ENCODE assay signal across 9 mouse cellular contexts in the genomic region with DNA sequence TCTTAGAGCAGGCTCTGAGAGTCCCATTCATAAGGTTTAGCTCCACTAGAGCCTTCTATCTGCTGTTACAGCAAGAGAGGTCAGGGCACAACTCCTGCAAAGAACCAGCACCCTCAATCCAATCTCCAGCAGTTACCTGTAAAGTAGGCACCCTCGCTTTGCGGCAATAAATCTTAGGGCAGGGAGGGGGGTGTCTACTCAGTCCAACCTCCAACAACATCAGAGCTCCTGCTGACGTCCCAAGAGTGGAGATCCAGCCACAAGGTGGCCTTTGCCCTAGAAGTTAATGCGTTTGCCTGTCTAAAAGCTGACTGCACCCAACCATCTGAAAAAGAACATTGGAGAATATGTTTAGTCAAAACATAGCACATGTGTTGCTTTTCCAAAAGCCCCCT. TPM values are rescaled to one million over a fixed set of nuclear protein-coding genes. Genes with fewer than 3 reads are reported as not detected.
DNase-seq lines count a peak whose midpoint lies in the region; ATAC-seq lines count a peak whose summit lies in the region.
"Had no signal": no experiment of that assay in that cellular context is flagged by ENCODE, and none has a peak within 500 bp of the region (broad histone marks: within the 10 kb centered on the region; RNA-seq: fewer than 3 reads in every experiment).

No protein-coding gene starts in this region.

- H3K9me3 ChIP-seq in embryonic facial prominence, embryonic 12.5 days = no peaks in the 10 kb centered on the region
- H3K9me3 ChIP-seq in embryonic facial prominence, embryonic 10.5 days = no peaks in the 10 kb centered on the region
- no peaks in the 10 kb centered on the region for H3K9me3 ChIP-seq in lung, embryonic 16.5 days (ENCODE audit: control insufficient read depth, low read length)
- no peaks in the 10 kb centered on the region for H3K9me3 ChIP-seq in hindbrain, embryonic 11.5 days (ENCODE audit: control insufficient read depth, low read length)

- DNase-seq in embryonic facial prominence, embryonic 10.5 days (ENCODE audit: low spot score) = no peak
- no peak for DNase-seq in lung, postnatal 25 days (ENCODE audit: low spot score)
- DNase-seq in hindbrain, embryonic 11.5 days (ENCODE audit: low spot score) = no peak
- DNase-seq in naive thymus-derived CD4-positive, alpha-beta T cell, adult 2 months (ENCODE audit: low read depth) = peak; percentile 74
- no peak for DNase-seq in cerebellum, adult 8-10 months
- no peak for DNase-seq in right cerebral cortex, postnatal 4 days

- H3K4me1 ChIP-seq in embryonic facial prominence, embryonic 12.5 days = peaks cover 15% of the 10 kb centered on the region; the same call in 1 of the 2 replicates
- H3K4me1 ChIP-seq in embryonic facial prominence, embryonic 10.5 days = peaks cover 27% of the 10 kb centered on the region
- peaks cover 20% of the 10 kb centered on the region for H3K4me1 ChIP-seq in lung, embryonic 16.5 days (replicated peaks; ENCODE audit: control insufficient read depth, insufficient read depth, low read length)
- H3K4me1 ChIP-seq in hindbrain, embryonic 11.5 days (replicated peaks; ENCODE audit: control insufficient read depth, insufficient read depth, low read length) = peaks cover 4% of the 10 kb centered on the region

- H3K27me3 ChIP-seq in embryonic facial prominence, embryonic 12.5 days = peaks cover 13% of the 10 kb centered on the region
- peaks cover 63% of the 10 kb centered on the region for H3K27me3 ChIP-seq in embryonic facial prominence, embryonic 10.5 days (replicated peaks; ENCODE audit: low read depth, poor library complexity, severe bottlenecking)
- no peaks in the 10 kb centered on the region for H3K27me3 ChIP-seq in lung, embryonic 16.5 days (ENCODE audit: control insufficient read depth, insufficient read depth, low read depth, low read length)
- no peaks in the 10 kb centered on the region; the same call in 1 of the 2 replicates for H3K27me3 ChIP-seq in hindbrain, embryonic 11.5 days (ENCODE audit: control insufficient read depth, insufficient read depth, low read length)

- H3K27ac ChIP-seq in embryonic facial prominence, embryonic 12.5 days = no peak overlapping the region
- no peak overlapping the region for H3K27ac ChIP-seq in embryonic facial prominence, embryonic 10.5 days (replicated peaks)
- H3K27ac ChIP-seq in lung, embryonic 16.5 days (ENCODE audit: low read length) = peak overlapping the region; percentile 48; the same call in 1 of the 2 replicates
- H3K27ac ChIP-seq in hindbrain, embryonic 11.5 days (ENCODE audit: low read depth, low read length) = 0 out of 2 replicates have a peak overlapping the region, but pooled peaks have one; percentile 20
- H3K27ac ChIP-seq: liver, embryonic 14.5 days had no signal

- H3K9ac ChIP-seq in embryonic facial prominence, embryonic 12.5 days = no peak overlapping the region
- no peak overlapping the region for H3K9ac ChIP-seq in lung, embryonic 16.5 days (ENCODE audit: low read length)
- H3K9ac ChIP-seq in hindbrain, embryonic 11.5 days (ENCODE audit: low read depth, low read length) = no peak overlapping the region
- H3K9ac ChIP-seq: liver, embryonic 14.5 days had no signal

- no peak overlapping the region for H3K4me3 ChIP-seq in embryonic facial prominence, embryonic 12.5 days
- H3K4me3 ChIP-seq in embryonic facial prominence, embryonic 10.5 days = no peak overlapping the region
- H3K4me3 ChIP-seq in lung, embryonic 16.5 days (ENCODE audit: low read length) = no peak overlapping the region
- H3K4me3 ChIP-seq in hindbrain, embryonic 11.5 days (ENCODE audit: low read depth, low read length) = no peak overlapping the region

- H3K36me3 ChIP-seq in embryonic facial prominence, embryonic 12.5 days = no peaks in the 10 kb centered on the region
- H3K36me3 ChIP-seq in embryonic facial prominence, embryonic 10.5 days (replicated peaks) = no peaks in the 10 kb centered on the region
- no peaks in the 10 kb centered on the region for H3K36me3 ChIP-seq in lung, embryonic 16.5 days (ENCODE audit: control insufficient read depth, insufficient read depth, low read length)
- no peaks in the 10 kb centered on the region for H3K36me3 ChIP-seq in hindbrain, embryonic 11.5 days (ENCODE audit: control insufficient read depth, insufficient read depth, low read length)

- WGBS in embryonic facial prominence, embryonic 12.5 days = 60% methylated on average over 4 of the region's 4 CpGs
- WGBS in embryonic facial prominence, embryonic 10.5 days = 61% methylated on average over 4 of the region's 4 CpGs
- WGBS in lung, embryonic 16.5 days = 43% methylated on average over 4 of the region's 4 CpGs
- 44% methylated on average over 4 of the region's 4 CpGs for WGBS in hindbrain, embryonic 11.5 days

- peak overlapping the region; percentile 99; the same call in 1 of the 2 replicates for H3K4me2 ChIP-seq in embryonic facial prominence, embryonic 12.5 days (replicated peaks)
- H3K4me2 ChIP-seq in lung, embryonic 16.5 days (ENCODE audit: low read depth, low read length) = peak overlapping the region; percentile 18; the same call in 1 of the 2 replicates
- peak overlapping the region; percentile 98 for H3K4me2 ChIP-seq in hindbrain, embryonic 11.5 days (replicated peaks; ENCODE audit: low read depth, low read length)

- no peak for ATAC-seq in embryonic facial prominence, embryonic 12.5 days (ENCODE audit: insufficient number of reproducible peaks, insufficient read depth, low FRiP score, low TSS enrichment)
- ATAC-seq in lung, embryonic 16.5 days (ENCODE audit: low read depth) = no peak
- no peak for ATAC-seq in hindbrain, embryonic 11.5 days (ENCODE audit: low FRiP score)

RNA-seq across cellular contexts. Expression of a gene that starts 58.2 kb away (rescaled TPM):
- 6.1 and 9.2 TPM in 2 replicates for polyA plus RNA-seq in embryonic facial prominence, embryonic 12.5 days (2016; fragmentation: Nextera tagmentation; extraction: Ambion mirVana)
- polyA plus RNA-seq in embryonic facial prominence, embryonic 10.5 days (2016; fragmentation: Nextera tagmentation; extraction: Ambion mirVana) = 2.3 and 2.6 TPM in 2 replicates
- 4.3 and 5.0 TPM in 2 replicates for polyA plus RNA-seq in lung, embryonic 16.5 days (2015; fragmentation: Nextera tagmentation; extraction: Ambion mirVana)
- 9.5 and 10.4 TPM in 2 replicates for polyA plus RNA-seq in hindbrain, embryonic 11.5 days (2014; fragmentation: Nextera tagmentation; extraction: Ambion mirVana)

Comparison
In these comparisons a context has a peak if more than half of its experiments do, and no peak if none do; other contexts are left out.
1. H3K27ac ChIP-seq: peak in lung, embryonic 16.5 days (single experiment) and hindbrain, embryonic 11.5 days (single experiment); none in embryonic facial prominence, embryonic 12.5 days (single experiment) and embryonic facial prominence, embryonic 10.5 days (single experiment).
2. H3K4me2 ChIP-seq: peak in every context shown above with its lines; median percentile 99 in embryonic facial prominence, embryonic 12.5 days; 98 in hindbrain, embryonic 11.5 days; 18 in lung, embryonic 16.5 days.